9 mouse cellular contexts compared by ENCODE assay signal in the genomic region with DNA sequence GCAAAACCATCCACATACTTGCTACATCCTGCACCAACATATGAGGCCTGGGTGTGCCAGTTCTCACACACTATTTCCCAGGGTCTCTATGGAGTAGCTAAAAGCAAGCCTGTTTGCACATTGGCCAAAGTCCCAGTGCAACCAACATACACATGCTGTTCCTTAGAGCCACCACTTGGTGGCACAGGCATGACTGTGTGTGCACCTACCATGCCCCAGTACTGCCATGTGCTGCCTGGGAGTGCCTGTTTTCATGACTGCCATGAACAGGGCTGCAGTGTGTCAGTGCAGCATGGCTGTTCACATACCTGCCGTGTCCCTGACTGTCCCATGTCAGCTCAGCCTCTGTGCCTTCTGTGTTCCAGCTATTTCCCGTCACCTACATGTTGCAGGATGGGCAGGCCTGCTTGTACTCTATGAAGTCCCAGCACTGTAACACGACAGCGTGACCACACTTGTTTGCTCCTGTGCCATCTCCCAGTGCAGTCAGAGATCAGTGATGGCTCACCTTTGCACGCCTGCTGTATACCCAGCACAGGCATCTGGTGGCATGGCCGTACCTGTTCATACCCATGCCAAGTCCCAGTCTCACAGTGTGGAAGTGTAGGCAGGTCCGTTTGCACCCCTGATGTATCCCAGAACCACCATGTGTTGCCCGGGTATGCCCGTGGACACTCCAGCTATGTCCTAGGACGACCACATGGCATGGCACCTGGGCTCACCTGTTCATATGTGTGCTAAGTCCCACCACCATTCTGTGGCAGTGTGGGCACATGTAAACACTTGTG. TPM values are rescaled to one million over a fixed set of nuclear protein-coding genes. Genes with fewer than 3 reads are reported as not detected.
A peak's percentile ranks its signal among the peaks of the same experiment; 100 is the strongest.
DNase-seq lines count a peak whose midpoint lies in the region; ATAC-seq lines count a peak whose summit lies in the region.
"Had no signal": no experiment of that assay in that cellular context is flagged by ENCODE, and none has a peak within 500 bp of the region (broad histone marks: within the 10 kb centered on the region; RNA-seq: fewer than 3 reads in every experiment).

No protein-coding gene starts in this region.

- peak; percentile 42 for DNase-seq in left cerebral cortex, postnatal 4 days
- DNase-seq in left cerebral cortex, adult 8-10 months (ENCODE audit: low spot score in 2 of 2) = no peak
- peak; percentile 58 for DNase-seq in R1 (ENCODE audit: low read depth, low spot score)
- DNase-seq in kidney, postnatal 25 days = peak; percentile 23 to 54
- DNase-seq in midbrain, embryonic 14.5 days = peak; percentile 79
- no peak for DNase-seq in spleen, adult 18-20 months

- ATAC-seq in forebrain, embryonic 13.5 days = peak; percentile 65
- ATAC-seq in midbrain, embryonic 14.5 days (ENCODE audit: low FRiP score, low TSS enrichment) = no peak; the same call in 1 of the 2 replicates
- no peak for ATAC-seq in inflammation-experienced regulatory T-cells, adult 6 months

- H3K4me1 ChIP-seq in forebrain, embryonic 13.5 days = no peaks in the 10 kb centered on the region
- no peaks in the 10 kb centered on the region for H3K4me1 ChIP-seq in midbrain, embryonic 14.5 days (ENCODE audit: control insufficient read depth, insufficient read depth, low read length)

- WGBS in forebrain, embryonic 13.5 days = 79% methylated on average over 10 of the region's 10 CpGs
- WGBS in midbrain, embryonic 14.5 days = 79% methylated on average over 10 of the region's 10 CpGs

- H3K4me2 ChIP-seq in forebrain, embryonic 13.5 days = no peak overlapping the region
- no peak overlapping the region for H3K4me2 ChIP-seq in midbrain, embryonic 14.5 days (ENCODE audit: low read length)

- intact Hi-C loops in left cerebral cortex, postnatal 4 days (cut with DNase I) = loop anchor here (5.0 kb wide), 2 partner anchors 85 to 215 kb away; no protein-coding TSS in a partner anchor

- H3K9ac ChIP-seq in forebrain, embryonic 13.5 days = no peak overlapping the region
- no peak overlapping the region for H3K9ac ChIP-seq in midbrain, embryonic 14.5 days (replicated peaks; ENCODE audit: low read length)

- no peaks in the 10 kb centered on the region for H3K27me3 ChIP-seq in forebrain, embryonic 13.5 days
- H3K27me3 ChIP-seq in midbrain, embryonic 14.5 days (ENCODE audit: control insufficient read depth, insufficient read depth, low read length) = no peaks in the 10 kb centered on the region

- H3K4me3 ChIP-seq in forebrain, embryonic 13.5 days = no peak overlapping the region
- H3K4me3 ChIP-seq in midbrain, embryonic 14.5 days (replicated peaks; ENCODE audit: low read depth, low read length) = no peak overlapping the region
- H3K4me3 ChIP-seq: myocyte had no signal

- no peaks in the 10 kb centered on the region for H3K36me3 ChIP-seq in forebrain, embryonic 13.5 days (ENCODE audit: poor library complexity, severe bottlenecking)
- H3K36me3 ChIP-seq in midbrain, embryonic 14.5 days (ENCODE audit: control insufficient read depth, insufficient read depth, low read length) = no peaks in the 10 kb centered on the region

- no peak overlapping the region for H3K27ac ChIP-seq in forebrain, embryonic 13.5 days
- H3K27ac ChIP-seq in midbrain, embryonic 14.5 days (replicated peaks; ENCODE audit: low read depth, low read length) = no peak overlapping the region

- H3K9me3 ChIP-seq in forebrain, embryonic 13.5 days (replicated peaks) = no peaks in the 10 kb centered on the region
- no peaks in the 10 kb centered on the region for H3K9me3 ChIP-seq in midbrain, embryonic 14.5 days (ENCODE audit: control insufficient read depth, low read length)

RNA-seq across cellular contexts. Expression of a gene that starts 29.8 kb away (rescaled TPM):
- total RNA-seq in left cerebral cortex, postnatal 4 days (2021) = 100 to 1,000 TPM; 134 to 150 TPM
- total RNA-seq in left cerebral cortex, adult 8-10 months (2022) = 100 to 1,000 TPM in 2 of 4 experiments, 10 to 100 TPM in 2; 93.3 to 104 (median 99.6) TPM
- polyA plus RNA-seq in forebrain, embryonic 13.5 days (2015; fragmentation: Nextera tagmentation; extraction: Ambion mirVana) = 18.3 and 20.9 TPM in 2 replicates
- 60.6 and 82.2 TPM in 2 replicates for polyA plus RNA-seq in midbrain, embryonic 14.5 days (2014; fragmentation: Nextera tagmentation; extraction: Ambion mirVana)
- polyA plus RNA-seq in inflammation-experienced regulatory T-cells, adult 6 months (2017; shearing (Covaris generic)) = not detected

Comparison
In these comparisons a context has a peak if more than half of its experiments do, and no peak if none do; other contexts are left out.
1. DNase-seq: peak in left cerebral cortex, postnatal 4 days (single experiment), R1 (single experiment), kidney, postnatal 25 days (2 of 2) and midbrain, embryonic 14.5 days (single experiment); none in left cerebral cortex, adult 8-10 months (0 of 2) and spleen, adult 18-20 months (0 of 2).
2. RNA of a gene that starts 29.8 kb away (polyA plus RNA-seq): 60.6 to 82.2 TPM in midbrain, embryonic 14.5 days and 18.3 to 20.9 TPM in forebrain, embryonic 13.5 days; not detected in inflammation-experienced regulatory T-cells, adult 6 months; every median in the first group is over 10 times any median in the second.